ENCODE assay signal across 27 mouse cellular contexts in the genomic region with DNA sequence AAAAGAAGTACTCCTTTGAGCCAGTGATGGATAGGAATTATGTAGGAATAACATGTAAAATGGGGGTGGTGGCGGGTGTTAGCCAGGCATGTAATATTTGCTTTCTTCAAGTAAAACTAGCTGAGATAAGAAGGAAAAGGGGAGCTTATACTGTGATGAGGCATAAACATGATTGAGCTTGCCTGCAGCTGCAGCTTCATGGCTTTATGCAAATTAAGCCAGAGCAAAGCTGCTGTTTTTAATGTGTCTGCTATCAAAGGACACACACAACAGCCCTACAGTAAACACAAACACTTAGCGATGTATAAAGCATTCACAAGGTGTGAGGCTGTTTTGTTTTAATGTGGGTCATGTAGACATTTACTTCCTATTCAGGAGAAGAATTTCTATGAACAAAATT.
DNase-seq lines count a peak whose midpoint lies in the region; ATAC-seq lines count a peak whose summit lies in the region.
"Had no signal": no experiment of that assay in that cellular context is flagged by ENCODE, and none has a peak within 500 bp of the region (broad histone marks: within the 10 kb centered on the region; RNA-seq: fewer than 3 reads in every experiment).

No protein-coding gene starts in this region.

- no peaks in the 10 kb centered on the region for H3K27me3 ChIP-seq in hindbrain, embryonic 14.5 days (ENCODE audit: control insufficient read depth, insufficient read depth, low read length)
- H3K27me3 ChIP-seq in hindbrain, embryonic 11.5 days (ENCODE audit: control insufficient read depth, insufficient read depth, low read length) = no peaks in the 10 kb centered on the region
- no peaks in the 10 kb centered on the region for H3K27me3 ChIP-seq in midbrain, embryonic 14.5 days (ENCODE audit: control insufficient read depth, insufficient read depth, low read length)
- H3K27me3 ChIP-seq in midbrain, embryonic 10.5 days (ENCODE audit: low read depth, poor library complexity, severe bottlenecking) = no peaks in the 10 kb centered on the region
- no peaks in the 10 kb centered on the region for H3K27me3 ChIP-seq in forebrain, embryonic 16.5 days (replicated peaks; ENCODE audit: control insufficient read depth, insufficient read depth, low read length)
- no peaks in the 10 kb centered on the region for H3K27me3 ChIP-seq in midbrain, embryonic 16.5 days (ENCODE audit: control insufficient read depth, insufficient read depth, low read depth, low read length)
- H3K27me3 ChIP-seq: CH12.LX; heart, embryonic 13.5 days; limb, embryonic 15.5 days; liver, embryonic 13.5 days; megakaryocyte, embryonic 14.5 days had no signal

- H3K36me3 ChIP-seq in hindbrain, embryonic 14.5 days (replicated peaks; ENCODE audit: control insufficient read depth, insufficient read depth) = no peaks in the 10 kb centered on the region
- no peaks in the 10 kb centered on the region for H3K36me3 ChIP-seq in hindbrain, embryonic 11.5 days (ENCODE audit: control insufficient read depth, insufficient read depth, low read length)
- H3K36me3 ChIP-seq in midbrain, embryonic 14.5 days (ENCODE audit: control insufficient read depth, insufficient read depth, low read length) = no peaks in the 10 kb centered on the region
- no peaks in the 10 kb centered on the region for H3K36me3 ChIP-seq in midbrain, embryonic 10.5 days
- no peaks in the 10 kb centered on the region for H3K36me3 ChIP-seq in forebrain, embryonic 16.5 days (ENCODE audit: control insufficient read depth, insufficient read depth)
- H3K36me3 ChIP-seq in midbrain, embryonic 16.5 days (ENCODE audit: control insufficient read depth, insufficient read depth, low read length) = no peaks in the 10 kb centered on the region
- H3K36me3 ChIP-seq: heart, embryonic 13.5 days; limb, embryonic 10.5 days; limb, embryonic 15.5 days; liver, embryonic 13.5 days had no signal

- DNase-seq in hindbrain, embryonic 14.5 days (ENCODE audit: low spot score) = no peak
- no peak for DNase-seq in hindbrain, embryonic 11.5 days (ENCODE audit: low spot score)
- DNase-seq in midbrain, embryonic 14.5 days = peak; percentile 56
- DNase-seq in midbrain, embryonic 10.5 days (ENCODE audit: low spot score) = no peak
- DNase-seq in layer of hippocampus, adult 11-12 months (ENCODE audit: low spot score) = no peak
- DNase-seq: adrenal gland, adult 8-10 months; cerebellum, adult 8-10 months; cerebellum, postnatal 25 days; heart, adult 2 months; heart, postnatal 10 days; kidney, adult 9 months; kidney, postnatal 10 days; layer of hippocampus, adult 9-11 months; liver, embryonic 13.5 days; lung, adult 18-20 months; lung, postnatal 4 days; right cerebral cortex, postnatal 4 days; thymus, postnatal 4 days had no signal

- 71% methylated on average over 2 of the region's 2 CpGs for WGBS in hindbrain, embryonic 14.5 days
- 91% methylated on average over 2 of the region's 2 CpGs for WGBS in hindbrain, embryonic 11.5 days
- WGBS in midbrain, embryonic 14.5 days = 55% methylated on average over 2 of the region's 2 CpGs
- WGBS in midbrain, embryonic 10.5 days = 96% methylated on average over 2 of the region's 2 CpGs
- WGBS in forebrain, embryonic 16.5 days = 64% methylated on average over 2 of the region's 2 CpGs
- WGBS in midbrain, embryonic 16.5 days = 60% methylated on average over 2 of the region's 2 CpGs

- H3K4me3 ChIP-seq in hindbrain, embryonic 14.5 days (replicated peaks; ENCODE audit: low read length) = no peak overlapping the region
- no peak overlapping the region for H3K4me3 ChIP-seq in hindbrain, embryonic 11.5 days (ENCODE audit: low read depth, low read length)
- no peak overlapping the region for H3K4me3 ChIP-seq in midbrain, embryonic 14.5 days (replicated peaks; ENCODE audit: low read depth, low read length)
- H3K4me3 ChIP-seq in midbrain, embryonic 10.5 days = no peak overlapping the region
- no peak overlapping the region for H3K4me3 ChIP-seq in forebrain, embryonic 16.5 days (replicated peaks; ENCODE audit: low read length)
- no peak overlapping the region for H3K4me3 ChIP-seq in midbrain, embryonic 16.5 days (ENCODE audit: low read depth, low read length)
- H3K4me3 ChIP-seq: heart, adult 2 months; heart, embryonic 13.5 days; limb, embryonic 10.5 days; limb, embryonic 15.5 days; liver, embryonic 13.5 days; megakaryocyte, embryonic 14.5 days had no signal

- H3K9me3 ChIP-seq in hindbrain, embryonic 14.5 days (ENCODE audit: control insufficient read depth, low read length) = no peaks in the 10 kb centered on the region
- no peaks in the 10 kb centered on the region for H3K9me3 ChIP-seq in hindbrain, embryonic 11.5 days (ENCODE audit: control insufficient read depth, low read length)
- no peaks in the 10 kb centered on the region for H3K9me3 ChIP-seq in midbrain, embryonic 14.5 days (ENCODE audit: control insufficient read depth, low read length)
- H3K9me3 ChIP-seq in midbrain, embryonic 10.5 days (replicated peaks) = no peaks in the 10 kb centered on the region
- H3K9me3 ChIP-seq in forebrain, embryonic 16.5 days (ENCODE audit: control insufficient read depth, low read length) = no peaks in the 10 kb centered on the region
- H3K9me3 ChIP-seq in midbrain, embryonic 16.5 days (replicated peaks; ENCODE audit: control insufficient read depth, low read length, poor library complexity, severe bottlenecking) = no peaks in the 10 kb centered on the region
- H3K9me3 ChIP-seq: heart, embryonic 13.5 days; limb, embryonic 10.5 days; limb, embryonic 15.5 days; liver, embryonic 13.5 days; megakaryocyte, embryonic 14.5 days had no signal

- H3K9ac ChIP-seq in hindbrain, embryonic 14.5 days = no peak overlapping the region
- H3K9ac ChIP-seq in hindbrain, embryonic 11.5 days (ENCODE audit: low read depth, low read length) = no peak overlapping the region
- H3K9ac ChIP-seq in midbrain, embryonic 14.5 days (replicated peaks; ENCODE audit: low read length) = no peak overlapping the region
- H3K9ac ChIP-seq in forebrain, embryonic 16.5 days (replicated peaks; ENCODE audit: low read depth, low read length) = no peak overlapping the region
- H3K9ac ChIP-seq in midbrain, embryonic 16.5 days (ENCODE audit: low read depth, low read length) = no peak overlapping the region
- H3K9ac ChIP-seq: heart, embryonic 13.5 days; limb, embryonic 15.5 days; liver, embryonic 13.5 days had no signal

- H3K4me1 ChIP-seq in hindbrain, embryonic 14.5 days (replicated peaks; ENCODE audit: control insufficient read depth, insufficient read depth, low read length) = peaks cover 11% of the 10 kb centered on the region
- H3K4me1 ChIP-seq in hindbrain, embryonic 11.5 days (replicated peaks; ENCODE audit: control insufficient read depth, insufficient read depth, low read length) = no peaks in the 10 kb centered on the region
- peaks cover 7% of the 10 kb centered on the region; the same call in 1 of the 2 replicates for H3K4me1 ChIP-seq in midbrain, embryonic 14.5 days (ENCODE audit: control insufficient read depth, insufficient read depth, low read length)
- H3K4me1 ChIP-seq in midbrain, embryonic 10.5 days = peaks cover 15% of the 10 kb centered on the region
- H3K4me1 ChIP-seq in forebrain, embryonic 16.5 days (replicated peaks; ENCODE audit: control insufficient read depth, insufficient read depth, low read length) = peaks cover 8% of the 10 kb centered on the region
- H3K4me1 ChIP-seq in midbrain, embryonic 16.5 days (ENCODE audit: control insufficient read depth, insufficient read depth, low read length) = peaks cover 11% of the 10 kb centered on the region

- H3K4me2 ChIP-seq in hindbrain, embryonic 14.5 days (replicated peaks) = no peak overlapping the region
- no peak overlapping the region for H3K4me2 ChIP-seq in hindbrain, embryonic 11.5 days (replicated peaks; ENCODE audit: low read depth, low read length)
- H3K4me2 ChIP-seq in midbrain, embryonic 14.5 days (ENCODE audit: low read length) = no peak overlapping the region
- no peak overlapping the region for H3K4me2 ChIP-seq in forebrain, embryonic 16.5 days (ENCODE audit: low read length)
- no peak overlapping the region for H3K4me2 ChIP-seq in midbrain, embryonic 16.5 days (ENCODE audit: low read length)
- H3K4me2 ChIP-seq: heart, embryonic 13.5 days; limb, embryonic 15.5 days; liver, embryonic 13.5 days had no signal

- H3K27ac ChIP-seq in hindbrain, embryonic 14.5 days = peak overlapping the region; percentile 58; the same call in 1 of the 2 replicates
- H3K27ac ChIP-seq in hindbrain, embryonic 11.5 days (ENCODE audit: low read depth, low read length) = no peak overlapping the region
- H3K27ac ChIP-seq in midbrain, embryonic 14.5 days (replicated peaks; ENCODE audit: low read depth, low read length) = peak overlapping the region; percentile 52; the same call in 1 of the 2 replicates
- H3K27ac ChIP-seq in midbrain, embryonic 10.5 days (replicated peaks) = no peak overlapping the region
- no peak overlapping the region for H3K27ac ChIP-seq in forebrain, embryonic 16.5 days (ENCODE audit: low read length)
- 0 out of 2 replicates have a peak overlapping the region, but pooled peaks have one; percentile 15 for H3K27ac ChIP-seq in midbrain, embryonic 16.5 days (ENCODE audit: low read length)
- H3K27ac ChIP-seq: heart, adult 2 months; heart, embryonic 13.5 days; limb, embryonic 10.5 days; limb, embryonic 15.5 days; liver, embryonic 13.5 days had no signal

- no peak for ATAC-seq in hindbrain, embryonic 14.5 days (ENCODE audit: low FRiP score)
- no peak for ATAC-seq in hindbrain, embryonic 11.5 days (ENCODE audit: low FRiP score)
- no peak for ATAC-seq in midbrain, embryonic 14.5 days (ENCODE audit: low FRiP score, low TSS enrichment)
- peak; percentile 46 for ATAC-seq in forebrain, embryonic 16.5 days
- ATAC-seq in midbrain, embryonic 16.5 days = peak; percentile 44; the same call in 1 of the 2 replicates
- ATAC-seq: intestine, embryonic 16.5 days; lung, postnatal 0 days had no signal

Comparison
In these comparisons a context has a peak if more than half of its experiments do, and no peak if none do; other contexts are left out.
1. ATAC-seq: peak in forebrain, embryonic 16.5 days (single experiment) and midbrain, embryonic 16.5 days (single experiment); none in hindbrain, embryonic 14.5 days (single experiment), hindbrain, embryonic 11.5 days (single experiment) and midbrain, embryonic 14.5 days (single experiment).
2. H3K27ac ChIP-seq: peak in hindbrain, embryonic 14.5 days (single experiment), midbrain, embryonic 14.5 days (single experiment) and midbrain, embryonic 16.5 days (single experiment); none in hindbrain, embryonic 11.5 days (single experiment), midbrain, embryonic 10.5 days (single experiment) and forebrain, embryonic 16.5 days (single experiment).